Mouse (Mus musculus) T-cell, adult 2 months (primary cell): Measurements from ENCODE around the gene Ddc.

ENCODE experiments used
- DNase-seq: peaks from one replicate; pipeline ENCODE4 v3.0.0; 2022; ENCODE audit warnings: low spot score

Gene Ddc

GRCm38 (mm10) chr11:11781728-11782127 is 116.2 kb downstream of the Ddc start:
- DNase-seq: no peak

GRCm38 (mm10) chr11:11778345-11778744 is 119.6 kb downstream of the Ddc start:
- DNase-seq: no peak

GRCm38 (mm10) chr11:11777796-11778195 is 120.1 kb downstream of the Ddc start:
- DNase-seq: no peak

GRCm38 (mm10) chr11:11777246-11777645 is 120.7 kb downstream of the Ddc start:
- no peak for DNase-seq

- no peak for DNase-seq
Observed at GRCm38 (mm10) chr11:11776822-11777174, 121.1 kb downstream of the Ddc start.

- DNase-seq: no peak
Observed at GRCm38 (mm10) chr11:11776071-11776821, 121.7 kb downstream of the Ddc start.

GRCm38 (mm10) chr11:11774893-11775292 is 123.1 kb downstream of the Ddc start:
- no peak for DNase-seq

- DNase-seq: no peak
Observed at GRCm38 (mm10) chr11:11774384-11774783, 123.6 kb downstream of the Ddc start.

- DNase-seq: no peak
Observed at GRCm38 (mm10) chr11:11772196-11772595, 125.7 kb downstream of the Ddc start.

GRCm38 (mm10) chr11:11770691-11771090 is 127.3 kb downstream of the Ddc start:
- DNase-seq: no peak

GRCm38 (mm10) chr11:11769281-11769680 is 128.7 kb downstream of the Ddc start:
- DNase-seq: no peak

GRCm38 (mm10) chr11:11768057-11768456 is 129.9 kb downstream of the Ddc start:
- DNase-seq: no peak

GRCm38 (mm10) chr11:11766736-11767135 is 131.2 kb downstream of the Ddc start:
- DNase-seq: no peak

- peak; percentile 89 for DNase-seq
Observed at GRCm38 (mm10) chr11:11766105-11766504, 131.8 kb downstream of the Ddc start.

- DNase-seq: peak; percentile 43
Observed at GRCm38 (mm10) chr11:11765414-11765813, 132.5 kb downstream of the Ddc start.
